Mouse (Mus musculus): Measurements from ENCODE around the gene Tctn1.
"Not testable (repeated sequence)": the region's sequence is repeated elsewhere in the genome, so short reads cannot be mapped to it uniquely, and the experiment has no call there.

Gene Tctn1

GRCm38 (mm10) chr5:122218109-122218905 is 46.0 kb downstream of the Tctn1 start:
- DNase-seq, result no peak

GRCm38 (mm10) chr5:122217636-122218035 is 46.6 kb downstream of the Tctn1 start:
- no peak for DNase-seq

- no peak for DNase-seq
Observed at GRCm38 (mm10) chr5:122213861-122214260, 50.4 kb downstream of the Tctn1 start.

GRCm38 (mm10) chr5:122212820-122213219 is 51.4 kb downstream of the Tctn1 start:
- DNase-seq, result not testable (repeated sequence)

GRCm38 (mm10) chr5:122212125-122212524 is 52.1 kb downstream of the Tctn1 start:
- no peak for DNase-seq

GRCm38 (mm10) chr5:122210890-122211289 is 53.4 kb downstream of the Tctn1 start:
- no peak for DNase-seq

- DNase-seq, result peak; percentile 27
Observed at GRCm38 (mm10) chr5:122209591-122210368, 54.5 kb downstream of the Tctn1 start.

GRCm38 (mm10) chr5:122208909-122209308 is 55.4 kb downstream of the Tctn1 start:
- no peak for DNase-seq

GRCm38 (mm10) chr5:122206475-122206874 is 57.8 kb downstream of the Tctn1 start, which contains the start of gene Hvcn1:
TSS of gene Hvcn1 (plus strand) at chr5:122206804.
- DNase-seq, result no peak

GRCm38 (mm10) chr5:122204180-122204579 is 60.1 kb downstream of the Tctn1 start:
- no peak for DNase-seq

- no peak for DNase-seq
Observed at GRCm38 (mm10) chr5:122201904-122202303, 62.4 kb downstream of the Tctn1 start.

- DNase-seq, result no peak
Observed at GRCm38 (mm10) chr5:122200872-122201271, 63.4 kb downstream of the Tctn1 start.

GRCm38 (mm10) chr5:122192347-122192746 is 71.9 kb downstream of the Tctn1 start:
- no peak for DNase-seq

GRCm38 (mm10) chr5:122191269-122192063 is 72.8 kb downstream of the Tctn1 start:
- DNase-seq, result no peak

GRCm38 (mm10) chr5:122190465-122190864 is 73.8 kb downstream of the Tctn1 start:
- no peak for DNase-seq

GRCm38 (mm10) chr5:122189115-122189514 is 75.1 kb downstream of the Tctn1 start:
- no peak for DNase-seq

Data from right cerebral cortex, postnatal 25 days (tissue).